Comparison of ENCODE assay signal across 21 mouse cellular contexts in genomic region chr13:90546288-90547035, GRCm38 (mm10).
DNase-seq lines count a peak whose midpoint lies in the region; ATAC-seq and TF ChIP-seq lines count a peak whose summit lies in the region.
"Had no signal": no experiment of that assay in that cellular context is flagged by ENCODE, and none has a peak within 500 bp of the region (broad histone marks: within the 10 kb centered on the region; RNA-seq: fewer than 3 reads in every experiment).

No protein-coding gene starts in this region.

- H3K36me3 ChIP-seq in kidney, adult 2 months (ENCODE audit: control insufficient read depth, insufficient read depth, low read length) = no peaks in the 10 kb centered on the region
- no peaks in the 10 kb centered on the region for H3K36me3 ChIP-seq in kidney, embryonic 15.5 days
- H3K36me3 ChIP-seq: embryonic facial prominence, embryonic 12.5 days; forebrain, embryonic 15.5 days; heart, embryonic 13.5 days had no signal

- no peak overlapping the region for H3K27ac ChIP-seq in kidney, adult 2 months (ENCODE audit: insufficient read depth, low read depth, low read length)
- no peak overlapping the region for H3K27ac ChIP-seq in kidney, embryonic 15.5 days
- H3K27ac ChIP-seq: embryonic facial prominence, embryonic 12.5 days; forebrain, embryonic 15.5 days; heart, embryonic 13.5 days; hindbrain, postnatal 0 days had no signal

- TF ChIP-seq CTCF in kidney, adult 2 months (conservative IDR thresholded peaks at IDR 0.05; ENCODE audit: insufficient read depth, insufficient read length, low read depth, low read length) = no peak

- no peak overlapping the region for H3K4me2 ChIP-seq in kidney, embryonic 15.5 days
- H3K4me2 ChIP-seq: embryonic facial prominence, embryonic 12.5 days; forebrain, embryonic 15.5 days; heart, embryonic 13.5 days had no signal

- no peaks in the 10 kb centered on the region for H3K27me3 ChIP-seq in kidney, adult 2 months (replicated peaks; ENCODE audit: control insufficient read depth, insufficient read depth, low read length)
- no peaks in the 10 kb centered on the region for H3K27me3 ChIP-seq in kidney, embryonic 15.5 days
- H3K27me3 ChIP-seq: CH12.LX; embryonic facial prominence, embryonic 12.5 days; forebrain, embryonic 15.5 days; heart, embryonic 13.5 days had no signal

- no peak for TF ChIP-seq POLR2A in kidney, adult 2 months (IDR thresholded peaks at IDR 0.05; ENCODE audit: low read depth, low read length)

- 46% methylated on average over 1 of the region's 1 CpGs for WGBS in kidney, adult 2 months
- 65% methylated on average over 1 of the region's 1 CpGs for WGBS in kidney, embryonic 15.5 days

- H3K9me3 ChIP-seq in kidney, embryonic 15.5 days (replicated peaks) = no peaks in the 10 kb centered on the region
- H3K9me3 ChIP-seq: embryonic facial prominence, embryonic 12.5 days; forebrain, embryonic 15.5 days; heart, embryonic 13.5 days had no signal

- no peak overlapping the region for H3K9ac ChIP-seq in kidney, embryonic 15.5 days
- H3K9ac ChIP-seq: embryonic facial prominence, embryonic 12.5 days; forebrain, embryonic 15.5 days; heart, embryonic 13.5 days had no signal

- no peaks in the 10 kb centered on the region for H3K4me1 ChIP-seq in kidney, adult 2 months (ENCODE audit: control insufficient read depth, insufficient read depth, low read length)
- H3K4me1 ChIP-seq in kidney, embryonic 15.5 days = no peaks in the 10 kb centered on the region
- H3K4me1 ChIP-seq: embryonic facial prominence, embryonic 12.5 days; forebrain, embryonic 15.5 days; heart, embryonic 13.5 days had no signal

- no peak overlapping the region for H3K4me3 ChIP-seq in kidney, adult 2 months (ENCODE audit: insufficient read depth, low read depth, low read length)
- H3K4me3 ChIP-seq in kidney, embryonic 15.5 days (replicated peaks) = no peak overlapping the region
- H3K4me3 ChIP-seq: embryonic facial prominence, embryonic 12.5 days; erythroblast, embryonic 14.5 days; forebrain, embryonic 15.5 days; heart, embryonic 13.5 days had no signal

- ATAC-seq in kidney, embryonic 15.5 days (replicated peaks; ENCODE audit: low FRiP score) = no peak
- ATAC-seq: forebrain, embryonic 15.5 days; hindbrain, postnatal 0 days had no signal

- peak; percentile 12 for DNase-seq in kidney, adult 2 months
- no peak for DNase-seq in kidney, postnatal 36 days
- DNase-seq in Muller cell, postnatal 12 days (ENCODE audit: inconsistent ontology term) = peak; percentile 91
- peak; percentile 68 for DNase-seq in fibroblast of lung, adult 2 months (ENCODE audit: low read depth)
- no peak for DNase-seq in lung, postnatal 25 days (ENCODE audit: low spot score)
- DNase-seq in right cerebral cortex, postnatal 36 days (ENCODE audit: low spot score in 2 of 2) = no peak
- DNase-seq: adrenal gland, postnatal 10 days; cerebellum, adult 11 months; cerebellum, adult 8-10 months; cerebellum, postnatal 14 days; embryo, embryonic 11 days; gastrocnemius, postnatal 36 days; heart, adult 11 months; heart, postnatal 36 days had no signal

Comparison
In these comparisons a context has a peak if more than half of its experiments do, and no peak if none do; other contexts are left out.
1. DNase-seq: peak in kidney, adult 2 months (single experiment), Muller cell, postnatal 12 days (single experiment) and fibroblast of lung, adult 2 months (single experiment); none in kidney, postnatal 36 days (0 of 2), lung, postnatal 25 days (single experiment) and right cerebral cortex, postnatal 36 days (0 of 2).